Mouse (Mus musculus): ENCODE data around the gene Limd1.

Limd1 gene

GRCm38 (mm10) chr9:123512482-123512881 is 34.0 kb downstream of the Limd1 start:
- in situ Hi-C loops (cut with MboI, MseI) = no loop called here

GRCm38 (mm10) chr9:123515087-123515486 is 36.6 kb downstream of the Limd1 start:
- in situ Hi-C loops (cut with MboI, MseI) = no loop called here

- in situ Hi-C loops (cut with MboI, MseI) = no loop called here
These were observed 38.3 kb downstream of the Limd1 start for GRCm38 (mm10) chr9:123516641-123517385.

GRCm38 (mm10) chr9:123518969-123519894 is 40.7 kb downstream of the Limd1 start:
- in situ Hi-C loops (cut with MboI, MseI) = no loop called here

- in situ Hi-C loops (cut with MboI, MseI) = loop anchor here (5.0 kb wide), 1 partner anchor 68 kb away; no protein-coding TSS in a partner anchor
These were observed 42.2 kb downstream of the Limd1 start for GRCm38 (mm10) chr9:123520735-123521134.

- in situ Hi-C loops (cut with MboI, MseI) = loop anchor here (5.0 kb wide), 1 partner anchor 71 kb away; no protein-coding TSS in a partner anchor
These were observed 45.2 kb downstream of the Limd1 start for GRCm38 (mm10) chr9:123523676-123524075.

- in situ Hi-C loops (cut with MboI, MseI) = loop anchor here (5.0 kb wide), 1 partner anchor 38 kb away; no protein-coding TSS in a partner anchor
These were observed 46.6 kb downstream of the Limd1 start for GRCm38 (mm10) chr9:123525095-123525494.

- in situ Hi-C loops (cut with MboI, MseI) = loop anchor here (5.0 kb wide), 1 partner anchor 39 kb away; no protein-coding TSS in a partner anchor
These were observed 48.0 kb downstream of the Limd1 start for GRCm38 (mm10) chr9:123526502-123526901.

GRCm38 (mm10) chr9:123528087-123528925 is 49.8 kb downstream of the Limd1 start:
- in situ Hi-C loops (cut with MboI, MseI) = loop anchor here (5.0 kb wide), 1 partner anchor 41 kb away; no protein-coding TSS in a partner anchor

- in situ Hi-C loops (cut with MboI, MseI) = loop anchor here (5.0 kb wide), 1 partner anchor 42 kb away; no protein-coding TSS in a partner anchor
These were observed 50.4 kb downstream of the Limd1 start for GRCm38 (mm10) chr9:123528926-123529295.

- in situ Hi-C loops (cut with MboI, MseI) = loop anchor here (5.0 kb wide), 1 partner anchor 42 kb away; no protein-coding TSS in a partner anchor
These were observed 51.1 kb downstream of the Limd1 start, which contains the start of gene Sacm1l for GRCm38 (mm10) chr9:123529392-123530157. Gene Sacm1l (plus strand): TSS chr9:123529759.

GRCm38 (mm10) chr9:123530158-123530475 is 51.6 kb downstream of the Limd1 start:
- in situ Hi-C loops (cut with MboI, MseI) = no loop called here

- in situ Hi-C loops (cut with MboI, MseI) = no loop called here
These were observed 52.1 kb downstream of the Limd1 start for GRCm38 (mm10) chr9:123530566-123531130.

GRCm38 (mm10) chr9:123531234-123531633 is 52.7 kb downstream of the Limd1 start:
- in situ Hi-C loops (cut with MboI, MseI) = no loop called here

- in situ Hi-C loops (cut with MboI, MseI) = no loop called here
These were observed 58.1 kb downstream of the Limd1 start for GRCm38 (mm10) chr9:123536613-123537012.

GRCm38 (mm10) chr9:123538189-123538588 is 59.7 kb downstream of the Limd1 start:
- in situ Hi-C loops (cut with MboI, MseI) = no loop called here

GRCm38 (mm10) chr9:123539093-123539492 is 60.6 kb downstream of the Limd1 start:
- in situ Hi-C loops (cut with MboI, MseI) = no loop called here

GRCm38 (mm10) chr9:123539823-123540222 is 61.3 kb downstream of the Limd1 start:
- in situ Hi-C loops (cut with MboI, MseI) = no loop called here

GRCm38 (mm10) chr9:123554599-123554998 is 76.1 kb downstream of the Limd1 start:
- in situ Hi-C loops (cut with MboI, MseI) = no loop called here
